Mouse (Mus musculus) intestine, embryonic 14.5 days (tissue): ENCODE measurements around the gene Lingo1. TPM values are rescaled to one million over a fixed set of nuclear protein-coding genes. Genes with fewer than 3 reads are reported as not detected.

Experiments used
- ATAC-seq: fragments of 200-750 bp; cut with Nextera tagmentation; replicated peaks from 2 replicates; pipeline ENCODE4 v1.8.0; 2017; ENCODE audit warnings: low read depth, moderate number of reproducible peaks, moderate TSS enrichment, moderate library complexity; ENCODE audit not compliant: low FRiP score, low TSS enrichment
- DNase-seq: peaks from one replicate; pipeline ENCODE4 v3.0.0-alpha.2; 2018; ENCODE audit warnings: low spot score
- H3K27ac ChIP-seq: fragments of 300-500 bp; sonication (generic); 2 replicates; pipeline ENCODE4 v1.5.1; 2014; ENCODE audit warnings: low read depth, mild to moderate bottlenecking, control low read depth
- H3K27me3 ChIP-seq: fragments of 300-500 bp; sonication (generic); replicated peaks from 2 replicates; pipeline ENCODE4 v1.6.1; 2014; ENCODE audit warnings: low read length, control low read depth; ENCODE audit not compliant: control insufficient read depth, insufficient read depth
- H3K36me3 ChIP-seq: fragments of 300-500 bp; sonication (generic); 2 replicates; pipeline ENCODE4 v1.6.1; 2014; ENCODE audit warnings: low read length, control low read depth; ENCODE audit not compliant: control insufficient read depth, insufficient read depth
- H3K4me1 ChIP-seq: fragments of 300-500 bp; sonication (generic); replicated peaks from 2 replicates; pipeline ENCODE4 v1.6.1; 2014; ENCODE audit warnings: low read length, control low read depth, mixed read lengths; ENCODE audit not compliant: control insufficient read depth, insufficient read depth
- H3K4me2 ChIP-seq: fragments of 300-500 bp; sonication (generic); 2 replicates; pipeline ENCODE4 v1.6.1; 2014; ENCODE audit warnings: low read length
- H3K4me3 ChIP-seq: fragments of 300-500 bp; sonication (generic); 2 replicates; pipeline ENCODE4 v1.5.1; 2014; ENCODE audit warnings: low read depth, low read length, control low read depth, mixed read lengths
- H3K9ac ChIP-seq: fragments of 300-500 bp; sonication (generic); 2 replicates; pipeline ENCODE4 v1.6.1; 2014; ENCODE audit warnings: mild to moderate bottlenecking, low read length
- H3K9me3 ChIP-seq: fragments of 300-500 bp; sonication (generic); 2 replicates; pipeline ENCODE4 v1.6.1; 2016; ENCODE audit warnings: low read length, control low read depth; ENCODE audit not compliant: control insufficient read depth
- WGBS: fragments of 180-500 bp; shearing (Covaris S2); extraction: QIAGEN DNeasy Blood & Tissue Kit; methylation state at CpG from one replicate; pipeline ENCODE4 v1.1.7; 2014; 5-methylcytosine and 5-hydroxymethylcytosine counted together
- polyA plus RNA-seq: library from polyadenylated mRNA; unstranded; fragments of >200 nt; fragmentation: Nextera tagmentation; extraction: Ambion mirVana; gene quantifications from 2 replicates; pipeline ENCODE4 v1.2.1, GENCODE M21; 2014

Lingo1 gene
- polyA plus RNA-seq, 1 experiment from 2014 or later: 1.9 TPM

DNA sequence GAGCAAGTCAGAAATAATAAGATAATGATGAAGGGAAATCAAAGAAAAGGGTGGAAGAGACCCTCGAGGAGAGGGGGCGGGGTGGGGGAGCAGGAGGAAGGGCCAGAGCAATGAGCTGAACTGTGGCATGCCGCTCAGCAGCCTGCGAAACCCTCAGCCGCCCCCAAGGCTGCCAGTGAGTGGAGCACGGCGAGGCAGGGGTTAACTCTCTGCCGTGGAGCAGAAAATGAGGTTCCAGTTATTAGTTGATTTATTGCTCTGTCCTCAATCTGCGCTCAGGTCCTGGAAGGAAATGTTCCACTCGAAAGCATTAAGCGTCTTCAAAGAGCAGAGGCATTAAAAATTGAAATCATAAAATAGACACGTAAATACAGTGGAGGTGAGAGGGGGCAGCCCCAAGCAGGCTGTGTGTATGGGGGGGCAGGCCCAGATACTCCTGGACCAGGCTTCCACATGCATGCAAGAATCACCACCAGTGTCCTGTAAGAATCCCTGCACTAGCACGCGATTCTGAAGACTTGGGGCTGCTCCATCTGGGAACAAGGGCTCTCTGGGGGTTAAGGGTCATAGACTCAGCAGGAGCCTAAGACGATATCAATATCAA lies 89.7 kb downstream of the Lingo1 start:
- DNase-seq (no peak), ATAC-seq (no peak)
- no peak overlapping the region for H3K4me2 ChIP-seq
- peaks cover 6% of the 10 kb centered on the region; the same call in 1 of the 2 replicates for H3K4me1 ChIP-seq
- no peaks in the 10 kb centered on the region for H3K36me3 ChIP-seq
- H3K9ac ChIP-seq: no peak overlapping the region
- H3K27me3 ChIP-seq: no peaks in the 10 kb centered on the region
- no peaks in the 10 kb centered on the region for H3K9me3 ChIP-seq
- WGBS: 37% methylated on average over 15 of the region's 15 CpGs
- H3K4me3 ChIP-seq: no peak overlapping the region
- no peak overlapping the region for H3K27ac ChIP-seq

GRCm38 (mm10) chr9:56701394-56701793 lies 94.9 kb downstream of the Lingo1 start:
- Histone ChIP-seq H3K9me3 (no peaks in the 10 kb centered on the region), H3K4me3 (no peak overlapping the region), H3K9ac (no peak overlapping the region), H3K4me2 (no peak overlapping the region), H3K4me1 (0 out of 2 replicates have a peak, but pooled peaks cover 2% of the 10 kb centered on the region), H3K27ac (no peak overlapping the region), H3K36me3 (no peaks in the 10 kb centered on the region), H3K27me3 (no peaks in the 10 kb centered on the region)
- no peak for ATAC-seq
- WGBS: 70% methylated on average over 3 of the region's 3 CpGs
- no peak for DNase-seq

- Histone ChIP-seq H3K4me2 (no peak overlapping the region), H3K4me1 (no peaks in the 10 kb centered on the region), H3K27me3 (no peaks in the 10 kb centered on the region), H3K9me3 (no peaks in the 10 kb centered on the region), H3K9ac (no peak overlapping the region), H3K27ac (no peak overlapping the region), H3K4me3 (no peak overlapping the region), H3K36me3 (no peaks in the 10 kb centered on the region)
- ATAC-seq (no peak), DNase-seq (no peak)
- 67% methylated on average over 8 of the region's 8 CpGs for WGBS
These were observed 95.4 kb downstream of the Lingo1 start for GRCm38 (mm10) chr9:56700866-56701265.

DNA sequence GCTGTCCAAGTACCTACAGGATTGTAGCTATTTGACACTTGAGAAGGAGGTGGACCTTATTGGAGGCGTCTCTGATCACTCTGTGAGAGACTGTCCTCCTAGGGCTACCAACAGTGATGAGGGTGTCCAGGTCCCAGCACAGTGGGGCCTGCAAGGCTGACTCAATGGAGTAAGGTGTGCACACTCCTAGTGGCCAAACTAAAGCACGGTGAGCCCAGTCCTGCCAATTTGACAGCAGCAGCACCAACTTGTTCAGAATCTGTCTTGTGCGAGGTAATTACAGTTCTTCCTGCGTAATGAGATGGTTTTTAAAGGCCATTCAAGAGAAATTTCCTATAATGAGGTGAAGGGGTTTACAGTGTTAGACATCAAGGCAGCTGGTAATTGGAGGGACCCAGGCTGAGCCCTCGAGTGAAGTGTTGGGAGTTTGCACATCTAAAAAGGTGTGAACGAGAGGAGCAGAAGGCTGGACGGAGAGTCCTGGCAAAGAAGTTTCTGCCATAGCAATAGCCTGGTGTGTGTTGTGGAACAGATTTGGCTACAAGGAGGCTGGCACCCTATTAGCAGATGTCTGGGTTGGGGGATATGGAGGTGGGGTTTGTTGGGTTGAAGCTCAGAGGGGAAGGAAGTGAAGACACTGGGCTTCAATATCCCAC lies 97.4 kb downstream of the Lingo1 start:
- H3K4me2 ChIP-seq: no peak overlapping the region
- no peak for DNase-seq
- no peak overlapping the region for H3K27ac ChIP-seq
- H3K4me1 ChIP-seq: no peaks in the 10 kb centered on the region
- no peak for ATAC-seq
- no peak overlapping the region for H3K9ac ChIP-seq
- 73% methylated on average over 7 of the region's 7 CpGs for WGBS
- H3K36me3 ChIP-seq: no peaks in the 10 kb centered on the region
- H3K9me3 ChIP-seq: no peaks in the 10 kb centered on the region
- no peak overlapping the region for H3K4me3 ChIP-seq
- H3K27me3 ChIP-seq: no peaks in the 10 kb centered on the region

DNA sequence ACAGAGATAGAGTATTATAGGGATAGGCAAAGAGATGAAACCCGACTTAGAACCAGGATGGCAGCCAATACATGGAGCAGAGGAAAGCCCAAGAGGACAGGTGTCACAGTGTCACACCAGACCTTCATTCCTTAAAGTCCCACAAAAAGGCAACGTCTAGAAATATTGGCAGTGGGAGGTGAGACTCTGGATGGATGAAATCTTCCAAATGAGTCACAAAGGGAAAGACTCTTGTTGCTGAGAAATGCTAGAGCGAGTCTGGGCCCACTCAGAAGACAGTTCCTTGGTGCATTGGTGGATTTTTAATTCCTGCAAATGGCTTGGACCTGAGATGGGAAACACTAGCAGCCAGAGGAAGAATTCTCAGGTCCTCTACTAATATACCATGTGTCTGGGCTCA lies 102.2 kb downstream of the Lingo1 start:
- no peak for ATAC-seq
- H3K4me3 ChIP-seq: no peak overlapping the region
- 80% methylated on average over 3 of the region's 3 CpGs for WGBS

DNA sequence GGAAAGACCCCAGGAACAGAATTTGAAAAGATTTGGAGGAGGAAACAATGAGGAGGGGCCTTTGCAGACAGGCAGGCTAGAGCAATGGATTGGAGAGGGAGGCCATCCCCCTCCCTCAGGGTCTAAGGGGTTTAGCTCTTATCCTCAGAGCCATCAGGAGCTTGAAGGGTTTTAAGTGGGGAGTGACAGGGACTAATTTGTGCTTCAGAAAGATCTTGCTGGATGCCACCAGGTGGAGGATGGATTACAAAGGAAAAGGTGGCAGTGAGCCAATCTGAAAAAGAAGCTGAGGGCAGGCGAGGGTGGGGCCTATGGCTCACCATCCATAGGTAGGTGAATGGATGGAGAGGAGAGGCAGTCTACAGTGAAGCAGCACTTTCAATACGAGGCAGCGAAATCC lies 105.0 kb downstream of the Lingo1 start:
- no peaks in the 10 kb centered on the region for H3K36me3 ChIP-seq
- peaks cover 4% of the 10 kb centered on the region; the same call in 1 of the 2 replicates for H3K4me1 ChIP-seq
- H3K4me3 ChIP-seq: no peak overlapping the region
- no peaks in the 10 kb centered on the region for H3K9me3 ChIP-seq
- no peak overlapping the region for H3K27ac ChIP-seq
- ATAC-seq: no peak
- DNase-seq: no peak
- H3K9ac ChIP-seq: no peak overlapping the region
- no peaks in the 10 kb centered on the region for H3K27me3 ChIP-seq
- WGBS: 75% methylated on average over 3 of the region's 3 CpGs
- H3K4me2 ChIP-seq: no peak overlapping the region

More for the DNA sequence above, 102.2 kb downstream of the Lingo1 start:
- no peak for DNase-seq
- Histone ChIP-seq H3K27ac (no peak overlapping the region), H3K4me2 (no peak overlapping the region), H3K9ac (no peak overlapping the region), H3K4me1 (no peaks in the 10 kb centered on the region), H3K27me3 (no peaks in the 10 kb centered on the region), H3K9me3 (no peaks in the 10 kb centered on the region), H3K36me3 (no peaks in the 10 kb centered on the region)

- WGBS: 60% methylated on average over 1 of the region's 1 CpGs
- H3K9me3 ChIP-seq: no peaks in the 10 kb centered on the region
- no peak overlapping the region for H3K4me2 ChIP-seq
- no peaks in the 10 kb centered on the region for H3K36me3 ChIP-seq
- ATAC-seq (no peak), DNase-seq (no peak)
- no peak overlapping the region for H3K4me3 ChIP-seq
- no peak overlapping the region for H3K9ac ChIP-seq
- H3K27ac ChIP-seq: no peak overlapping the region
- H3K4me1 ChIP-seq: peaks cover 4% of the 10 kb centered on the region; the same call in 1 of the 2 replicates
- H3K27me3 ChIP-seq: no peaks in the 10 kb centered on the region
These were observed 105.6 kb downstream of the Lingo1 start for GRCm38 (mm10) chr9:56690679-56691078.

- H3K36me3 ChIP-seq: no peaks in the 10 kb centered on the region
- H3K4me2 ChIP-seq: no peak overlapping the region
- H3K27ac ChIP-seq: no peak overlapping the region
- no peak overlapping the region for H3K9ac ChIP-seq
- 85% methylated on average over 5 of the region's 5 CpGs for WGBS
- no peak for DNase-seq
- no peaks in the 10 kb centered on the region for H3K27me3 ChIP-seq
- no peak overlapping the region for H3K4me3 ChIP-seq
- no peaks in the 10 kb centered on the region for H3K9me3 ChIP-seq
- no peak for ATAC-seq
- H3K4me1 ChIP-seq: peaks cover 4% of the 10 kb centered on the region; the same call in 1 of the 2 replicates
These were observed 108.8 kb downstream of the Lingo1 start for GRCm38 (mm10) chr9:56687490-56687889.

DNA sequence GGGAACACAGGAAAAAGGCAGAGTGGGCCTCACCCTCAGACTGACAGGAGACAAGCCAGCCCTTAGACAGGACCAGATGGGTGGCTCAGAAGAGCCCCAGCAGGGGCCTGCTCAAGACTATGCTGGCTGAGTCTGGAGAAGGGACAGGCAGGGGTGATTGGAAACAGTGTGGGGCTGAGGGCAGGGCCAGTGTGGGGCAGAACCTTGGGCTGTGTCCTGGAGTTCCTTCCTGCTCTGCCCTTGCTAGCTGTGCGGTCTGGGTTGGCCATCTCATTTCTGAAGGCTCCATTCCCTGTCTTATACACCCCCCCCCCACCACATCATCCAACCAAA lies 109.2 kb downstream of the Lingo1 start:
- no peak overlapping the region for H3K27ac ChIP-seq
- no peak for ATAC-seq
- H3K4me2 ChIP-seq: no peak overlapping the region
- H3K9me3 ChIP-seq: no peaks in the 10 kb centered on the region
- H3K4me3 ChIP-seq: no peak overlapping the region
- 64% methylated on average over 1 of the region's 1 CpGs for WGBS
- H3K9ac ChIP-seq: no peak overlapping the region
- H3K36me3 ChIP-seq: no peaks in the 10 kb centered on the region
- no peak for DNase-seq
- H3K27me3 ChIP-seq: no peaks in the 10 kb centered on the region
- peaks cover 4% of the 10 kb centered on the region; the same call in 1 of the 2 replicates for H3K4me1 ChIP-seq
